Mouse (Mus musculus) ES-E14 (cell line): ENCODE data around the gene Ano10. TPM values are rescaled to one million over a fixed set of nuclear protein-coding genes. Genes with fewer than 3 reads are reported as not detected.
"Not testable (repeated sequence)": the region's sequence is repeated elsewhere in the genome, so short reads cannot be mapped to it uniquely, and the experiment has no call there.

Experiments used
- DNase-seq: peaks from one replicate; pipeline ENCODE4 v3.0.0-alpha.2; 2013; ENCODE audit warnings: low read depth, low spot score
- H3K27ac ChIP-seq: 2 replicates; pipeline ENCODE4 v1.5.1; 2012; ENCODE audit warnings: low read depth, mild to moderate bottlenecking, low read length, moderate library complexity, mixed read lengths; ENCODE audit not compliant: poor library complexity, insufficient read depth, severe bottlenecking
- H3K36me3 ChIP-seq: 2 replicates; pipeline ENCODE4 v1.6.1; 2012; ENCODE audit warnings: mild to moderate bottlenecking, low read length, moderate library complexity, mixed read lengths; ENCODE audit not compliant: control insufficient read depth, poor library complexity, insufficient read depth, severe bottlenecking
- H3K4me1 ChIP-seq, 2 experiments: fragments of 150-350 bp in 1 of 2; sonication (generic) in 1 of 2; 2 replicates each; pipeline ENCODE4 v1.6.1; 2012; ENCODE audit warnings: low read length in 2 of 2, mild to moderate bottlenecking in 1 of 2, mixed read lengths in 1 of 2; ENCODE audit not compliant: control insufficient read depth in 2 of 2, insufficient read depth in 2 of 2, poor library complexity in 1 of 2
- H3K4me3 ChIP-seq, 2 experiments: fragments of 150-350 bp in 1 of 2; sonication (generic) in 1 of 2; 2 replicates each; pipeline ENCODE4 v1.5.1; 2012; ENCODE audit warnings: low read length in 2 of 2, low read depth in 1 of 2, mild to moderate bottlenecking in 1 of 2, mixed read lengths in 1 of 2; ENCODE audit not compliant: insufficient read depth in 1 of 2, poor library complexity in 1 of 2, severe bottlenecking in 1 of 2
- H3K9ac ChIP-seq: 2 replicates; pipeline ENCODE4 v1.6.1; 2012; ENCODE audit warnings: low read depth, mild to moderate bottlenecking, low read length, mixed read lengths; ENCODE audit not compliant: poor library complexity, insufficient read depth, severe bottlenecking
- H3K9me3 ChIP-seq: fragments of 150-350 bp; sonication (generic); 2 replicates; pipeline ENCODE4 v1.6.1; 2012; ENCODE audit warnings: low read depth, mild to moderate bottlenecking, low read length; ENCODE audit not compliant: control insufficient read depth, insufficient read depth
- CHD2 ChIP-seq: IDR thresholded peaks from 2 replicates; pipeline ENCODE4 v1.6.1; 2014; ENCODE audit warnings: mild to moderate bottlenecking, low read depth, low read length, inconsistent platforms
- HCFC1 ChIP-seq: IDR thresholded peaks from 2 replicates; pipeline ENCODE4 v1.6.1; 2012; ENCODE audit warnings: low read length, inconsistent platforms, borderline replicate concordance; ENCODE audit not compliant: insufficient read depth
- MAFK ChIP-seq: IDR thresholded peaks from 2 replicates; pipeline ENCODE4 v1.6.1; 2014; ENCODE audit warnings: mild to moderate bottlenecking, low read depth, low read length, inconsistent platforms; ENCODE audit not compliant: insufficient read depth
- ZC3H11A ChIP-seq: IDR thresholded peaks from 2 replicates; pipeline ENCODE4 v1.6.1; 2012; ENCODE audit warnings: low read depth, mild to moderate bottlenecking, inconsistent platforms, low read length, borderline replicate concordance
- ZNF384 ChIP-seq: IDR thresholded peaks from 2 replicates; pipeline ENCODE4 v1.6.1; 2012; ENCODE audit warnings: low read depth, low read length, inconsistent platforms
- in situ Hi-C, 2 experiments: fragments of 600-800 bp; cut with MboI; formaldehyde crosslinking; loops; one replicate each; pipeline ENCODE4 v1.15.1; 2025; ENCODE audit warnings: low sequenced_read_pairs in 2 of 2, inconsistent platforms in 1 of 2; ENCODE audit not compliant: unreplicated experiment in 2 of 2
- total RNA-seq: library from RNA; depleted of rRNA; stranded (reverse); fragments of 300-350 nt; gene quantifications from 2 replicates; pipeline ENCODE4 v1.2.3, GENCODE M21; 2012

The Ano10 gene
- total RNA-seq, 1 experiment = 13.7 TPM

DNA sequence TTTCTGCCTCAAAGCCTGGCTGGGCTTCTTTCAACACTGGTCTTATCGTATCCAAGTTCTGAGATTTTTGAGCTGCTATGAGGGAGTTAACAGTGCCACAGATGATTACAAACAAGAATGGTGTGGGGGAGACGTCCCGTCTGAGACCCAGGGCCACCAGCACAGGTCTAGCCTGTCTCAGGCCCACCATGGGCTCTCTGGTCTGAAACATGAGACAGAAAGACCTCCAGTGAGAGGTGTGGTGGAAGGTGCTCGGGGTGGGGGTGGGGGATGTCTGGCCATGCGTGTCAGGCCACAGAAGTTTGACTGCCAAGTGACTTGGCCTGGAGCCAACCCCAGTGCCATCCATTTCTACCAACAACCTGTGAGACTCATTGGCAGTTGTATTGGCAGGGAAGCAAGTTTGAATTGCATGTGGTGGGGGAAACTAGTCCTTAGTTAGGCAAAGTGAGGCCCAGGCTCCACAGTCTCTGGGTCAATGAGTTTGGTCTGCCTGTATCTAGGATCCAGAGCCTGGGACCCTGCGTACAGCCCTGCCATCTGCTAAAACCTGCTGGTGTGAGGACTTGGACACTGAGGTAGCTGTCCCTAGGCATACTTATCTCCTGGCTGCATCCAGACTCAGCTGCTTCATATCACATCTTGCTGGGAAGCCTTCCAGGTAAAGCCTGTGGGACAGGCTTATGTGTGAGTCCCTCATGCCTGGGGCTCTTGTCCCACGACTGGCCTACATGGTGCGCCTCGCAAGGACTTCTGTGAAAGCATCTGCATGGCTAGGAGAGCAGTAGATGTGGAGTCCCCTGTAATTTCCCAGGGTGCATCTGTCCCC is 120.6 kb downstream of the Ano10 start:
- H3K4me1 ChIP-seq = no peaks in the 10 kb centered on the region
- DNase-seq = no peak
- H3K36me3 ChIP-seq = no peaks in the 10 kb centered on the region
- H3K9me3 ChIP-seq = no peaks in the 10 kb centered on the region
- no peak overlapping the region for H3K9ac ChIP-seq
- in situ Hi-C loops = no loop called here
- no peak overlapping the region for H3K27ac ChIP-seq
- TF ChIP-seq ZC3H11A = no peak
- TF ChIP-seq MAFK = no peak
- TF ChIP-seq HCFC1 = no peak
- TF ChIP-seq ZNF384 = no peak
- no peak for TF ChIP-seq CHD2
- H3K4me3 ChIP-seq = no peak overlapping the region

DNA sequence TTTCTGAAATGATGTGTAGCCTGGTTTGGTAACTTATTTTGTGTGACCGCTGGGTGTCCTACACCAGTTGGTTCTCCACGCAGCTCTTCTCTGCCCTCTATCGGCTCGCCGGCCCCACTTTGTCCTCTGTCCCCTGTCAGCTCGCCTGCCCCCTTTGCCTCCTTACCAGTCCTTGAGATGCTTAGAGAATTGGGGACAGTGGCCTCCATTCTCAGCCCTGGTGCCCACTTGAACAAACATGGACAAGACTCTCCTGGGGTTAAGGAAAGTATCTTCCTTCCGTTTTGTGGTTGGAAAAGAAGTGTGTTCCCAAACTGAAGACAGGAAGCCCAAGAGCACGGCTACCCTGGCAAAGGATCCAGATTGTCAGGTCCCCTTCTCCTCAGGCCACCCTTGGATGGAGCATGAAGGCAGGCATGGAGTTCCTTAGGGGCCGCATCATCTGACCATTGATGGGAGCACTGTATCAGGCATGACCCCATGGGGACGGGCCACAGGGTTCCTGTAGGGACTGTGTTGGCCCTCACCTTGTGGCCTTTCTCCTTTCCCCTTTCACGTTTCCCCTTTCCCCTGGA is 121.5 kb downstream of the Ano10 start:
- no peak for DNase-seq
- no peaks in the 10 kb centered on the region for H3K4me1 ChIP-seq
- no peaks in the 10 kb centered on the region for H3K36me3 ChIP-seq
- H3K9me3 ChIP-seq = no peaks in the 10 kb centered on the region
- TF ChIP-seq CHD2 (no peak), ZNF384 (no peak), MAFK (no peak), HCFC1 (no peak), ZC3H11A (no peak)
- H3K4me3 ChIP-seq = no peak overlapping the region
- in situ Hi-C loops = no loop called here
- no peak overlapping the region for H3K9ac ChIP-seq
- H3K27ac ChIP-seq = no peak overlapping the region

DNA sequence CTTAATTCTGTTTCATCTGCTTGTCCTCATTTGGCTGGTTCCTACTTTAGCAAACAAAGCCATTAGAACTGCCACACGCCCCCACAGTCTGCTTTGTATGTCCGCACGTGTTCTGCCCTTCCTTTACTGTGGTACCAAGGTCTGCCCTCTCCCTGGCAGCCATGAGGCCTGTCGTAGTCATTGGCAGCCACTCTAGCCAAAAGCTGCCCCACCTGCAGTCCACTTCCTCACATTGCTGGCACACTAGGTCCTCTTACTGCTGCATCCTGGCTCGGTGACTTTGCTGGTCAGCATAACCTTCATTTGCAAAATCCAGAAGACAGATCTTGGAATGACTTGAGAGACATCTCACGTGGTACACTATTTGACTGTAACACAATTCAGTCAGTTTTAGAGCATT is 124.3 kb downstream of the Ano10 start:
- in situ Hi-C loops = no loop called here
- DNase-seq = no peak
- TF ChIP-seq CHD2 (no peak), HCFC1 (no peak), ZNF384 (no peak), ZC3H11A (no peak), MAFK (no peak)

DNA sequence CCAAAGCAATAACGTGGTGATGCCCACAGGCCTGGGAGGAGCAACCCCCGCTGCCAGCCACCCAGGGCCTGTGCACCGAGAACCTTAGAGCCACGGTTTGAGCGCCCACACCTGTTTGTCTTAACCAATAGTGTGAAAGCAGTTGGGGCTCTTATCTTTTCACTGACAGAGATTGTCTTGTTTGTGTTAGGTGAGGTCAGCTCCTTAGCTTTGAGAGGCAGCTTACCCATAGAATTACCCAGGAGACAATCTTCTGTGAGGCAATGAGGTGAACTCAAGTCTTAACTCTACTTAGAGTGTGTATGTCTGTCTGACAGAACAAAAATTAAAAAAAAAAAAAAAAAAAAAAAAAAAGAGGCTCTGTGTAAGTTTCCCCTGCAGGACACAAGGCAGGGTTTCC is 126.5 kb downstream of the Ano10 start:
- in situ Hi-C loops, H3K9me3 ChIP-seq, H3K27ac ChIP-seq, H3K36me3 ChIP-seq, DNase-seq, H3K4me3 ChIP-seq, H3K9ac ChIP-seq, H3K4me1 ChIP-seq: not testable (repeated sequence)

More for the DNA sequence above, 124.3 kb downstream of the Ano10 start:
- Histone ChIP-seq H3K27ac (no peak overlapping the region), H3K9ac (no peak overlapping the region), H3K4me3 (no peak overlapping the region), H3K36me3 (no peaks in the 10 kb centered on the region), H3K9me3 (no peaks in the 10 kb centered on the region), H3K4me1 (peaks cover 0 to 3% of the 10 kb centered on the region in 2 experiments; a peak in 1 of 4 replicates)

DNA sequence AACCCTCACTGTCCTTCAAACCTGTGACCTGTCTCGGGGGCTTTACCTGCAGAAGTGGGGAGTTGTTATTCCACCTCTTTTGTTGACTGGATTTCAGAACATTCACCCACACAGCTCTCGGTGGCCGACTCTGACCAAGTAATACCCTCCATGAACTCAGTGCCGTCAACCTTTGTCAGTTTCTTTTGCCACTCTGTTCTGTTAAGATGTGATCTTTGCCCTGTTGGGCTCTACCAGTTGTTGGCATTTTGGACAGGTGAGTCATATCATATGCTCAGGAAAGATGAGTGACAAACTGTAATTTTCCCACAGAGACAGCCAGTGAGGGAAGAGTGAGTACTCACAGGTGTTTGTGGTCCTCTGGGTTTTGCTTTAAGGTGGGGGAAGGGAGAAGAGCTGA is 129.7 kb downstream of the Ano10 start:
- in situ Hi-C loops = no loop called here
- Histone ChIP-seq H3K9me3 (no peaks in the 10 kb centered on the region), H3K27ac (no peak overlapping the region), H3K4me1 (peaks cover 0 to 3% of the 10 kb centered on the region in 2 experiments; a peak in 1 of 4 replicates), H3K4me3 (no peak overlapping the region), H3K36me3 (peaks cover 4% of the 10 kb centered on the region; the same call in 1 of the 2 replicates), H3K9ac (no peak overlapping the region)
- no peak for DNase-seq
- TF ChIP-seq CHD2 = no peak
- TF ChIP-seq HCFC1 = no peak
- no peak for TF ChIP-seq ZNF384
- TF ChIP-seq ZC3H11A = no peak
- no peak for TF ChIP-seq MAFK
